Mouse (Mus musculus) intestine, embryonic 15.5 days (tissue): ENCODE measurements around the gene Chmp6. TPM values are rescaled to one million over a fixed set of nuclear protein-coding genes. Genes with fewer than 3 reads are reported as not detected.

Experiments
- ATAC-seq: fragments of 200-750 bp; cut with Nextera tagmentation; 2 replicates; pipeline ENCODE4 v1.8.0; 2017; ENCODE audit warnings: moderate TSS enrichment, moderate library complexity
- H3K27ac ChIP-seq: fragments of 300-500 bp; sonication (generic); 2 replicates; pipeline ENCODE4 v1.5.1; 2015; ENCODE audit warnings: mild to moderate bottlenecking, inconsistent platforms
- H3K27me3 ChIP-seq: fragments of 300-500 bp; sonication (generic); replicated peaks from 2 replicates; pipeline ENCODE4 v1.6.1; 2015; ENCODE audit warnings: inconsistent platforms
- H3K36me3 ChIP-seq: fragments of 300-500 bp; sonication (generic); 2 replicates; pipeline ENCODE4 v1.6.1; 2015; ENCODE audit warnings: inconsistent platforms
- H3K4me1 ChIP-seq: fragments of 300-500 bp; sonication (generic); replicated peaks from 2 replicates; pipeline ENCODE4 v1.6.1; 2015; ENCODE audit warnings: inconsistent platforms
- H3K4me2 ChIP-seq: fragments of 300-500 bp; sonication (generic); replicated peaks from 2 replicates; pipeline ENCODE4 v1.6.1; 2015; ENCODE audit warnings: mild to moderate bottlenecking, inconsistent platforms
- H3K4me3 ChIP-seq: fragments of 300-500 bp; sonication (generic); replicated peaks from 2 replicates; pipeline ENCODE4 v1.5.1; 2015; ENCODE audit warnings: inconsistent platforms
- H3K9ac ChIP-seq: fragments of 300-500 bp; sonication (generic); 2 replicates; pipeline ENCODE4 v1.6.1; 2015; ENCODE audit warnings: inconsistent platforms
- H3K9me3 ChIP-seq: fragments of 300-500 bp; sonication (generic); 2 replicates; pipeline ENCODE4 v1.6.1; 2016; ENCODE audit warnings: inconsistent platforms
- WGBS: fragments of 180-500 bp; shearing (Covaris S2); methylation state at CpG from one replicate; pipeline ENCODE4 v1.1.7; 2015; 5-methylcytosine and 5-hydroxymethylcytosine counted together
- polyA plus RNA-seq: library from polyadenylated mRNA; unstranded; fragments of >200 nt; fragmentation: Nextera tagmentation; extraction: Ambion mirVana; gene quantifications from 2 replicates; pipeline ENCODE4 v1.2.1, GENCODE M21; 2015

The Chmp6 gene
- polyA plus RNA-seq, 1 experiment from 2014 or later = 88.0 TPM

DNA sequence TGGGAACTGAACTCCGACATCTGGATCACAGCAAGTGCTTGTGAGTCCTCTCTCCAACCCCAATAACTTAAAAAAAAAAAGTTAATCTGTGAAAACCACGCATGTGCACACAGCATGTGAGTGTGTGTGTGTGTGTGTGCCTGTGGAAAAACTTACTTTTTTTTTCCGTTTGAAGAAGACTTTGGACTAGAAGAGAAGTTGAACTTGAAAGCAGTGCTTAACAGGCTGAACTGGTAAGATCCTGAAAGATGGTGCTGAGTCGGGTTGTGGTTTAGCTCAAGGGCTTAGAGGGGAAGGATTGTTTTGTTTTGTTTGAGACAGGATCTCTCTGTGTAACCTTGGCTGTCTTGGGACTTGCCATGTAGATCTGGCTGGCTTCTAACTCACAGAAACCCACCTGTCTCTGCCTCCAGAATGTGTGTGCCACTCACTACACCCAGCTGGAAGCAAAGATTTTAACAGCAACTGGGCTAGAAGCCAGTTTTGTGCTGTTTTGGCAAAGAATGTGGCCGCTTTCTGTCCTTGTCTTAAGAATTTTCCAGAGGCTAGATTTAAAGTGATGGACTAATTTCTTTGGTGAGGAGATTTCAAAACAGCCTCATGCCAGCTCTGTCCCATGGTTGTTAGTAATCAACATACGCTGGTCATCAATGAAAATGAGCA, 16.5 kb downstream of the Chmp6 start:
- 85% methylated on average over 6 of the region's 6 CpGs for WGBS
- no peak overlapping the region for H3K27ac ChIP-seq

DNA sequence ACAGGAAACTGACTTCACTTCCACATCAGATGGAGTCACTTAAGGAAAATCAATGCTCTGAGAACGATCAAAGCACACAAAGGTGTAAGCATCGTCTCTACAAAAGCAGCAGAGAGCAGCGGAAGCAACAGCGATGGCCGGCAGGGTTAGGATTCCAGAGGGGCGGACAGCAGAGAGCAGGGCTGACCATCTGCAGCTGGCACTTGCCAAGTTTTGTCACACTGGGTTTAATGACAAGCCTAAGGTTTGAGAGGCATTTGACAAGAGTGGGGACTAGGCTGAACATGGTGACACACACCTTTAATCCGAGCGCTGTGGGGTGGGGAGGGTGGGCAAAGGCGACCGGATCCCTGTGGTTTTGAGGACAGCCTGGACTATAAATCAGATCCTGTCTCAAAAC, 18.6 kb downstream of the Chmp6 start:
- Histone ChIP-seq H3K9me3 (no peaks in the 10 kb centered on the region), H3K4me2 (no peak overlapping the region), H3K36me3 (no peaks in the 10 kb centered on the region), H3K4me1 (peaks cover 15% of the 10 kb centered on the region), H3K27ac (no peak overlapping the region), H3K27me3 (no peaks in the 10 kb centered on the region), H3K9ac (no peak overlapping the region), H3K4me3 (no peak overlapping the region)
- 77% methylated on average over 10 of the region's 10 CpGs for WGBS
- no peak for ATAC-seq

More for the DNA sequence above, 16.5 kb downstream of the Chmp6 start:
- Histone ChIP-seq H3K4me3 (no peak overlapping the region), H3K9me3 (no peaks in the 10 kb centered on the region), H3K27me3 (no peaks in the 10 kb centered on the region), H3K36me3 (no peaks in the 10 kb centered on the region), H3K9ac (no peak overlapping the region), H3K4me1 (peaks cover 4% of the 10 kb centered on the region; the same call in 1 of the 2 replicates), H3K4me2 (no peak overlapping the region)
- no peak for ATAC-seq

DNA sequence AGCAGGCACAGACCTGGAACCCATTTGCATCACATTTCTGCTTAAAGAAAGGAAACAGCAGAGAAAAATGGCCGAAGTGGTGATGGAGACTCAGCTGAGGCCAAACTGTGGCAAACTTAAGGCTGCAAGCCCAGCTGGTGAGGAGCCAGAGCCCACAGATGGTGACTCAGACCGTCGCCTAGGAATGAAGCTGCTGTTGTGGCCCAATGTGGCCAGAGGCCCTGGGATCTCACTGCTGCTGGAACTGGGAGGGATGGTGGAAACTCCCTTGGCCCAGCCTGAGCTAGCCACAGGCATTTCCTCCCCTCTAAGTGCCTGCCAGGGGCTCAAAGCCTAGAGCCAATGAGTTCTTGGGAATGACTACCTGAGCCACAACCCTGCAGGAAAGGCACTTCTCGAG, 19.9 kb downstream of the Chmp6 start:
- H3K9ac ChIP-seq = no peak overlapping the region
- 62% methylated on average over 4 of the region's 4 CpGs for WGBS
- no peak overlapping the region for H3K4me3 ChIP-seq
- ATAC-seq = no peak
- H3K27me3 ChIP-seq = no peaks in the 10 kb centered on the region
- H3K4me2 ChIP-seq = no peak overlapping the region
- H3K9me3 ChIP-seq = no peaks in the 10 kb centered on the region
- peaks cover 28% of the 10 kb centered on the region for H3K4me1 ChIP-seq
- H3K27ac ChIP-seq = no peak overlapping the region
- H3K36me3 ChIP-seq = no peaks in the 10 kb centered on the region

DNA sequence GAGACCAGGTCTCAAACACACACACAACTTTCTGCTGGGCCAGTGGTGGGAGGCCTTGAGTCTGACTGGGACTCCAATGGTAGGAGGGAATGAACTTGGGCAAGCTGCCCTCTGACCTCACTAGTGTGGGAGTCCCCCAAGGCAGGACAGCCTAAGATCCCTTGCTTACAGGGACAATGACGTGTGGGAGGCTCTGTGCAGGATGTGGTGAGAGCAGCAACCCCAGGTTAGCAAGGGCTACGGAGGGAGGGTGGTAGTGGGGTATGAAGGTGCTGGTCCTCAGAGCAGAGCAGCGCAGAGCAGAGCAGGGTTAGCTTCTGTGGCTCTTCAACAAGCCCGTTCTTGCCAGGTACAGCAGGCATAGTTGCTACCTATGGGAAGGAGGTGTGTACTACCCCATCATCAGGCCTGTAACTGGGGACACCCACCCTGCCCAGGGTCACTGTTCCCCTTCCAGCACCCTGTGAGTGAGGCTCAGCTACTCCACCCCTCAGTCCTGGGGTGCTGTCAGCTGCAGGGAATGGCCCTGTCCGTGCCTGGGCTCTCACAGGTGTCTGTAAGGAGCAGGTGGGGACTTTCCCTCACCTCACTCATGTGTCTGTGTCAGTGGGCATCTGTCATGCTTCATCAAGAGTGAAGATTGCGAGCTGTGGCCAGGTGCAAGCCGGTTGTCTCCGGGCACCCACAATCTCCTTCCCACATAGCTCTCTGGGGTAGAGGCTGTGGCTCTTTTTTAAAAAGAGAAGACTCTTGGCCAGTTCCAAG, 20.8 kb downstream of the Chmp6 start:
- Histone ChIP-seq H3K27ac (no peak overlapping the region), H3K4me1 (peaks cover 33% of the 10 kb centered on the region), H3K36me3 (no peaks in the 10 kb centered on the region), H3K9me3 (no peaks in the 10 kb centered on the region), H3K4me3 (no peak overlapping the region), H3K27me3 (no peaks in the 10 kb centered on the region), H3K9ac (no peak overlapping the region), H3K4me2 (no peak overlapping the region)
- ATAC-seq = no peak
- 81% methylated on average over 8 of the region's 8 CpGs for WGBS

DNA sequence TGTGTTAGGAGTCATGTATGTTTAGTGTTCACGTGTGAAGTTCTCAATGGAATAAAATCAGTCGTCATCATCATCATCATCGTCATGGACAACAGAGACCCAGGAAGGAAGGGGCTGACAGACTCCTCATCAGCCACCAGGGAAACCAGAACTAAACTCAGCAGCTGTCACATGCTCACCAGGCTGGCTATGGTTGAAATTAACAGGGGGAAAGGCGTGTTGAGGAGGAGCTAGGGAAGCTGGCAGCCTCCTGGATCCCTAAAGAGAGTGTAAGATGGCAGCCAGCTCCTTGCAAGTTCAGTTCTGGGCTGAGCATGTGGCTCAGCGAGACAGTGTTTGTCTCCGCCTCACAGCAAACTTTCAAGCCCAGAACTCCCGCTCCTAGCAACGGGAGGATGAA, 21.5 kb downstream of the Chmp6 start:
- H3K4me1 ChIP-seq = peaks cover 41% of the 10 kb centered on the region
- H3K9ac ChIP-seq = no peak overlapping the region
- no peak overlapping the region for H3K4me2 ChIP-seq
- no peak overlapping the region for H3K4me3 ChIP-seq
- no peaks in the 10 kb centered on the region for H3K9me3 ChIP-seq
- no peaks in the 10 kb centered on the region for H3K36me3 ChIP-seq
- H3K27me3 ChIP-seq = no peaks in the 10 kb centered on the region
- WGBS = 73% methylated on average over 8 of the region's 8 CpGs
- ATAC-seq = no peak
- H3K27ac ChIP-seq = no peak overlapping the region

DNA sequence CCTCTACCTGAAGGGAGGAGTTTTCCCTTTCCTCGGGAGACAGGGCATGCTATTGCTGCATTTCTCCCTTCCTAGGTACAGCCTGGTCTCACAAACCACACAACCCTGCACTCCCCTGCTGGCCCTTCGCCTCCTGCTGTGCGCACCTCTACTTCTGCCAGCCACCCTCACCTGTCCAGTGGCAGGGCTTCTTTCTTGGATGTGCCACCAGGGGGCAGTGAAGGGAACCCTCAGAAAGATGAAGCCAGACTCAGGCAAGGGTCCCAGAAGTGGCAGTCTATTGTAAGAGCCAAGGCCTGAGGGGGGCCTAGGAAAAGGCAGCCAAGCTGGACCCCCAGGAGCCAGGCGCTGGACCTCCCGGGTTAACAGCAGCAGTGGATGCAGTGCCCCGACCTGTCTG, 22.2 kb downstream of the Chmp6 start:
- H3K36me3 ChIP-seq = no peaks in the 10 kb centered on the region
- no peak for ATAC-seq
- H3K4me2 ChIP-seq = no peak overlapping the region
- H3K9ac ChIP-seq = no peak overlapping the region
- H3K4me1 ChIP-seq = peaks cover 48% of the 10 kb centered on the region
- H3K27me3 ChIP-seq = no peaks in the 10 kb centered on the region
- H3K4me3 ChIP-seq = no peak overlapping the region
- WGBS = 38% methylated on average over 6 of the region's 6 CpGs
- H3K27ac ChIP-seq = no peak overlapping the region
- H3K9me3 ChIP-seq = no peaks in the 10 kb centered on the region

DNA sequence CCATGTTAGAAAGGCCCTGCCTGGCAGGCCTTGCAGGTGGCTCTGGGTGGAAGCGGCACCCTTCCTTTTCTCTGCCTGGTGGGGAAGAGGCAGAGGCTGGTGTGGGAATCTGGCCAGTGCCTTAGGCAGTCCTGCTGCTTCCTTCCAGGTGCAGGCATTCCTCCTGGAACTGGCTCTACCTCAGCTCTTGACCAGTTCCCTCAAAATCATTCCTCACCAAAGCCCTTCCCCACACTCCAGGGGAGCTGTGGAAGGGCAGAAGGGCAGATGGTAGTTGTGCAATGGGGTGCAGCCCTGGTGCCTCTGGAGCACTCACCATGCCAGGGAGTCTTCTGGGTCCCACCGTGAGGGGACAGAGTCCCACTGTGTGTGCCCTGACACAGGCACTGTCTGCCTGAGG, 23.2 kb downstream of the Chmp6 start:
- Histone ChIP-seq H3K4me2 (no peak overlapping the region), H3K27ac (peak overlapping the region; percentile 68; the same call in 1 of the 2 replicates)

DNA sequence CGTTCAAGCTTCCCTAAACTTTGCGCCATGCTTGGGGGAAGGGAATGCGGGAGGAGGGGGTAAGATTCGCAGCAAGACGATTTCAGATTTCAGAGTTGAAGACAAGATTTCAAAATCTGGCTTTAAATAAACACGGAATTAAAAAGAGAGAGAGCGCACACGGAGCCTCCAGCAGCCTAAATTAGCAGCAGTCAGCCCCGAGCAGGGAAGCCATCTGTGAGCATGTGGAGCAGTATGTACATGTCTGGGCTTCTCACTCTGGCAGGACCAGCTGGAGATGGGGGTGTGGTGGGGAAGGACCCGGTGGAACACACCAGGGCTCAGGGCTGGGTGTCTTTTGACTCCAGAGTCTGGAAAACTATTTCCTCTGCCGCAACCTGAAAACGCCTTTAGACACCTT, 24.0 kb downstream of the Chmp6 start:
- 39% methylated on average over 12 of the region's 12 CpGs for WGBS
- Histone ChIP-seq H3K9ac (no peak overlapping the region), H3K4me1 (peaks cover 65% of the 10 kb centered on the region), H3K4me2 (peak overlapping the region; percentile 27; the same call in 1 of the 2 replicates), H3K4me3 (no peak overlapping the region), H3K27ac (peak overlapping the region; percentile 68), H3K36me3 (no peaks in the 10 kb centered on the region), H3K27me3 (no peaks in the 10 kb centered on the region), H3K9me3 (no peaks in the 10 kb centered on the region)
- ATAC-seq = no peak

More for the DNA sequence above, 23.2 kb downstream of the Chmp6 start:
- Histone ChIP-seq H3K27me3 (no peaks in the 10 kb centered on the region), H3K4me1 (peaks cover 58% of the 10 kb centered on the region), H3K4me3 (no peak overlapping the region), H3K36me3 (no peaks in the 10 kb centered on the region), H3K9me3 (no peaks in the 10 kb centered on the region), H3K9ac (peak overlapping the region; percentile 17; the same call in 1 of the 2 replicates)
- 81% methylated on average over 2 of the region's 2 CpGs for WGBS
- no peak for ATAC-seq

DNA sequence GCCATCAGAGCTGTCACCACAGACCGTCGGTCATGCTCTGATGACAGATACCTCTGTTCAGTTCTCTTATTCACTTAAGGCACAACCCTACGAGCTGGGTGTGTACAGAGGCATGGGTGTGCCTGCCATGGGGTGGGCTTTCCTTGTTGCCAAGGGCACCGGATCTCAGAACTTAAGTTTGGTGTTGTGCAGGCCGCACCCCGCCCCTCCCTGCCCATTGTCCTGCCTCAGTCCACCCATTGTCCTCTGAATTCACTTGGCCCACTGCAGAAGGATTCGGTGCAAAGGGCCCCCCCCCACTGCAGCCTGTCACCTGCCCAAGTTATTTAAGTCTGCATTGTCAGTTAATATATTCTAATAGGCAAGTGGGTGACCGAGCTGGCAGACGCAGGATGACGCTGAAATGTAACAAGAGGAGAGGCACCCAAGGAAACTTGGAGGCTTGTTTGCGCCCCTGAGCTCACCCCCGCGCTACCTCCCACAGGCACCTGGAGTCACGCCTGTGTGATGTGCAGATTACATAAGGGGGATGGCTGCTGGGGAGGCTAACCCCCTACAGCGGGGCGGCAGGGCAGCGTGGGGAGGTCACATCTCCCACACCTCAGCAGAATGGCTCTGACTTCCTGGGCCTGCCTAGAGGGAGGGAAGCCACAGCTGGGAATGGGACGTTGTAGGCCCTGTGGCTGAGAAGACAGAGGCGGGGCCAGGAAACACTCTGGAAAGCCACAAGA, 24.7 kb downstream of the Chmp6 start:
- peak overlapping the region; percentile 45; the same call in 1 of the 2 replicates for H3K4me2 ChIP-seq
- 57% methylated on average over 19 of the region's 19 CpGs for WGBS
- peaks cover 65% of the 10 kb centered on the region for H3K4me1 ChIP-seq
- no peaks in the 10 kb centered on the region for H3K9me3 ChIP-seq
- no peak overlapping the region for H3K4me3 ChIP-seq
- peak overlapping the region; percentile 68 for H3K27ac ChIP-seq
- ATAC-seq = no peak
- H3K27me3 ChIP-seq = no peaks in the 10 kb centered on the region
- peak overlapping the region; percentile 1; the same call in 1 of the 2 replicates for H3K9ac ChIP-seq
- H3K36me3 ChIP-seq = no peaks in the 10 kb centered on the region

DNA sequence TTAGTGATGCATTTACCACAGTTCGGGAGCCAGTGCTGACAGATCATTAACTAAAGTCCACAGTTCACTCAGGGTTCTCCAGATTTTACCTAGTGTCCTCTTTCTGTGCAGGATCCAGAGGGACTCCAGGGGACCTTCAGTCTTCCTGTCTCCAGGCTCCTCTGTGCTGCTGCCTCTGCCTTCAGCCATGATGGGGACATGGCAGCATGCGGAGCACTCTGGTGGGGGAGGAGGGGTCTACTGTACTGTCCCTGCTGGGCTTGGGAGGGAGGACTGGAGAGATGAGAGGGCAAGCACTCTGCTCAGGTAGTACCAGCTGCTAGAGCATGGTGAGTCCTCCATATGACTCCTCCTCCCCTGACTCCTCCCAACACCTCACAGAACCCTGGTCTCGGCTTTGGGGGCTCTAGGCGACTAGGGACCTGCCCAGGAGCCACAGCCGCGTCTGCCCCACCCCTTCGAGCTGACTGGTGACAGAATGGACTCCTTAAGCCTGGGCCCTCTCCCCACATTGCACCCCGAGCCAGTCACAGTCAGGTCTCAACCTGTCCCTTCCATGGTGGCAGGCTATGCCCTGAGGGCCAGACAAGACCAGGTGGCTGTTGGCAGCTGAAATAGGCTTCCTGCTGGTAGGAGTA, 26.0 kb downstream of the Chmp6 start:
- H3K4me2 ChIP-seq = peak overlapping the region; percentile 45
- H3K9ac ChIP-seq = peak overlapping the region; percentile 14; the same call in 1 of the 2 replicates
- H3K36me3 ChIP-seq = no peaks in the 10 kb centered on the region
- ATAC-seq = no peak
- no peaks in the 10 kb centered on the region for H3K9me3 ChIP-seq
- peak overlapping the region; percentile 68; the same call in 1 of the 2 replicates for H3K27ac ChIP-seq
- 50% methylated on average over 8 of the region's 8 CpGs for WGBS
- no peak overlapping the region for H3K4me3 ChIP-seq
- H3K4me1 ChIP-seq = peaks cover 74% of the 10 kb centered on the region
- no peaks in the 10 kb centered on the region for H3K27me3 ChIP-seq

DNA sequence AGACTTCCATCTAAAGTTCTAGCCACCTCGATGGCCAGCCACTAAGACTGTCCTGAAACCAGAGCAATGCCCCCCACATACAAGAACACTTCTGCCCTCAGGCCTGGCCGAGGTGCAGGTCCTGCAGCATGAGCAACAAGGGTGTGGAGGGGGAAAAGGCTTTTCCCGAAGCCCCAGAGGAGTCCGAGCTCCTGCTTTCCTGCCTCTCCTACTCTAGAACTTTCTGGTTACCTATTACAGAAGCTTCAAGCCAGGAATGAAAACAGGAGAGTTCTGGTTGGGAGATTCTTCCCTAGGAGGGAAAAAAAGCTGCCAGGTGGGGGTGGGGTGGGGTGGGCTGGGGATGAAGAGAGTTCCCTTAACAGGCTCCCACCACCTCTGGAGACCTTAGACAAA, 26.5 kb downstream of the Chmp6 start:
- no peak for ATAC-seq
- no peak overlapping the region for H3K9ac ChIP-seq
- H3K9me3 ChIP-seq = no peaks in the 10 kb centered on the region
- peak overlapping the region; percentile 45; the same call in 1 of the 2 replicates for H3K4me2 ChIP-seq
- H3K4me1 ChIP-seq = peaks cover 75% of the 10 kb centered on the region
- no peaks in the 10 kb centered on the region for H3K36me3 ChIP-seq
- H3K4me3 ChIP-seq = no peak overlapping the region
- H3K27ac ChIP-seq = no peak overlapping the region
- no peaks in the 10 kb centered on the region for H3K27me3 ChIP-seq
- WGBS = 65% methylated on average over 4 of the region's 4 CpGs

DNA sequence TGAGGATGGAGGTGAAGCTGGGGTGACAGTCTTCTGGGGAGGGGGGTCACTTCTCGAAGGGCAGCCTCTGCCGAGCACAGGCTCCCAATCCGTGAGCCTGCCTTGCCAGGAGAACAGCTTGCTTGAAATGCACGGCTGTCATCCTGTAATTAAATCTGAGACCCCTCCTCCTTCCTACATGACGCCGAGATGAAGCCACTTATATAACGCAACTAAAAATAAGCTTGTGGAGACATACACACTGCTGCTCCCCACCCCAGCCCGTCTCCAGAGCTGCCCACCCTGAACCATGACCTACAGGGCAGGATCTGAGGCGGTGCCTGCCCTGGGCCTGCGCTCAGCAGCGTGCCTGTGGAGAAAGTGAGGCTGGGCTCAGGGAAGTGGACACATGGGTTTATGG, 26.9 kb downstream of the Chmp6 start:
- no peak for ATAC-seq
- WGBS = 57% methylated on average over 11 of the region's 11 CpGs
- H3K27me3 ChIP-seq = no peaks in the 10 kb centered on the region
- no peak overlapping the region for H3K4me2 ChIP-seq
- H3K9me3 ChIP-seq = no peaks in the 10 kb centered on the region
- H3K36me3 ChIP-seq = no peaks in the 10 kb centered on the region
- peaks cover 77% of the 10 kb centered on the region for H3K4me1 ChIP-seq
- no peak overlapping the region for H3K4me3 ChIP-seq
- 0 out of 2 replicates have a peak overlapping the region, but pooled peaks have one; percentile 13 for H3K27ac ChIP-seq
- H3K9ac ChIP-seq = no peak overlapping the region
